Mouse (Mus musculus) bone marrow macrophage, adult 2 months (primary cell): ENCODE results near the gene Lrp1.

Experiments
- CTCF ChIP-seq: IDR thresholded peaks from 2 replicates; pipeline ENCODE4 v1.5.1; 2012; ENCODE audit warnings: low read depth, mild to moderate bottlenecking, low read length, moderate library complexity
- POLR2A ChIP-seq: IDR thresholded peaks from 2 replicates; pipeline ENCODE4 v1.6.1; 2012; ENCODE audit warnings: mild to moderate bottlenecking, low read depth, low read length, borderline replicate concordance

DNA sequence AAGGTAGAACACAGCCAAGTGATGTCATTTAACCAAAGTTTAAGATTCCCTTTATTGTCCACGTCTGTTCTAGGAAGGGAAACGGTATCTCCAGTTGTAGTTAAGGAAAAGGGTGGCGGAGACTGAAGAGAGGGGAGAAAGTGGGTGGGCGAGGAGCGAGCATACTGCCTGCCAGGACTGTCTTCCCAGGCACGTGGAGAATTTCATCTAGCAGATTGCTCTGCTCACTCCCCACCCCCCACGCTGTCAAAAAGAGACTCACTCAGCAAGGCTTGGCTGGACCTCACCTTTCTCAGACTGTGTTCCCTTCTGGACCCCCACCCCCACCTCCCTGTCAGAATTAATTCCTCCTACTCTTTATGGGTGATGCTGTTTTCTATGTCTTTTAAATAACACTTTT lies 48.2 kb upstream of the Lrp1 start:
- no peak for TF ChIP-seq CTCF
- no peak for TF ChIP-seq POLR2A
